Mouse (Mus musculus) CH12.LX (cell line): ENCODE data around the gene Hdac9.

Source experiments
- E2F4 ChIP-seq: IDR thresholded peaks from 2 replicates; pipeline ENCODE4 v1.6.1; 2011; ENCODE audit warnings: low read depth, low read length, improper control_type of control experiment; ENCODE audit not compliant: insufficient replicate concordance
- GABPA ChIP-seq: IDR thresholded peaks from 2 replicates; pipeline ENCODE4 v1.6.1; 2012; ENCODE audit warnings: low read depth, low read length, improper control_type of control experiment, inconsistent platforms; ENCODE audit not compliant: insufficient replicate concordance
- JUND ChIP-seq: conservative IDR thresholded peaks from 2 replicates; pipeline ENCODE4 v1.6.1; 2011; ENCODE audit warnings: low read depth, low read length, improper control_type of control experiment
- MAX ChIP-seq: IDR thresholded peaks from 2 replicates; pipeline ENCODE4 v1.6.1; 2011; ENCODE audit warnings: low read length, improper control_type of control experiment
- MXI1 ChIP-seq: IDR thresholded peaks from 2 replicates; pipeline ENCODE4 v1.6.1; 2011; ENCODE audit warnings: mild to moderate bottlenecking, low read depth, low read length, improper control_type of control experiment
- POLR2A ChIP-seq: IDR thresholded peaks from 2 replicates; pipeline ENCODE4 v1.6.1; 2011; ENCODE audit warnings: low read depth, mild to moderate bottlenecking, improper control_type of control experiment, low read length
- TBP ChIP-seq: conservative IDR thresholded peaks from 2 replicates; pipeline ENCODE4 v1.6.1; 2011; ENCODE audit warnings: low read depth, low read length, improper control_type of control experiment
- ZC3H11A ChIP-seq: IDR thresholded peaks from 2 replicates; pipeline ENCODE4 v1.6.1; 2012; ENCODE audit warnings: low read depth, mild to moderate bottlenecking, inconsistent platforms, low read length, improper control_type of control experiment
- ZNF384 ChIP-seq: IDR thresholded peaks from 2 replicates; pipeline ENCODE4 v1.6.1; 2012; ENCODE audit warnings: low read depth, low read length, improper control_type of control experiment, inconsistent platforms

DNA sequence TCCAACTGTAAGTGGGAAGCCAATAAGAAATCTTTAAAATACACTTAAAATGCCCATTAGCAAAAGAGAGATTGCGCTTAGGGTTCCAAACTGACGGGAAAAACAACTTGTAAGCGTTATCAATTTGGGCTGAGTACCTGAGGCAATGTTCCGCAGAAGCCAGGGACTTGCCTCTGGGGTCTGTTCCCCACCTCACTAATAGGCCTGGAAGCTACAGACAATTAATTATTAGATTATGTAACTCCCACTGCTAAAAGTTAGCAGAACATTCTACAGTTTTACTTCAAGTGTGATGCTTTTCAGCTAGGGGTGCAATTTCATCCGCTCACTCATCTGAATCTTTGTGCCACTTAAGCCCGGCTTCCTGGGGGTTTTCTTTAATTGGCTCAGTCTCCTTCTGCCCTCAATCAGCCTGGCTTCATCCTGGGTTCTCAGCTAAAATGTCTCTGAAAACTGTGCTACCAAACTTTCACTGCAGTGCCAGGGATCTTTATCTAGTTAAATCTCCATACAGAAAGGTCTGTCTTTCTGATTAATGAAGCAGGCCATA, 149.6 kb downstream of the Hdac9 start:
- TF ChIP-seq GABPA (no peak), TBP (no peak), MAX (no peak), E2F4 (no peak), JUND (no peak), POLR2A (no peak), ZNF384 (no peak), MXI1 (no peak), ZC3H11A (no peak)
